Mouse (Mus musculus) kidney, postnatal 4 days (tissue): ENCODE data around the gene Dcun1d4.

Experiments used
- DNase-seq, 2 experiments: peaks; one replicate each; pipeline ENCODE4 v3.0.0; 2021; ENCODE audit warnings: mixed read lengths in 2 of 2

The Dcun1d4 gene

GRCm38 (mm10) chr5:73601361-73601763, 120.6 kb downstream of the Dcun1d4 start:
- no peak for DNase-seq

- DNase-seq = no peak
These were observed 122.1 kb downstream of the Dcun1d4 start for GRCm38 (mm10) chr5:73602865-73603264.

GRCm38 (mm10) chr5:73604542-73604941, 123.7 kb downstream of the Dcun1d4 start:
- DNase-seq = no peak

GRCm38 (mm10) chr5:73604964-73605363, 124.2 kb downstream of the Dcun1d4 start:
- DNase-seq = no peak
